Mouse (Mus musculus) adrenal gland, postnatal 10 days (tissue): ENCODE measurements at regions not wholly inside any gene's neighbourhood (a gene's known extent, or its start where the extent isn't known, plus 50 kb on each side); places are given as distances from the start of the nearest gene placed in this dataset.
"Not testable (repeated sequence)": the region's sequence is repeated elsewhere in the genome, so short reads cannot be mapped to it uniquely, and the experiment has no call there.

Experiments used
- DNase-seq: peaks from one replicate; pipeline ENCODE4 v3.0.0; 2021; ENCODE audit warnings: mixed read lengths

- no peak for DNase-seq
Measured at GRCm38 (mm10) chr6:68370010-68370409, 834.4 kb upstream of the Tacstd2 start.

DNA sequence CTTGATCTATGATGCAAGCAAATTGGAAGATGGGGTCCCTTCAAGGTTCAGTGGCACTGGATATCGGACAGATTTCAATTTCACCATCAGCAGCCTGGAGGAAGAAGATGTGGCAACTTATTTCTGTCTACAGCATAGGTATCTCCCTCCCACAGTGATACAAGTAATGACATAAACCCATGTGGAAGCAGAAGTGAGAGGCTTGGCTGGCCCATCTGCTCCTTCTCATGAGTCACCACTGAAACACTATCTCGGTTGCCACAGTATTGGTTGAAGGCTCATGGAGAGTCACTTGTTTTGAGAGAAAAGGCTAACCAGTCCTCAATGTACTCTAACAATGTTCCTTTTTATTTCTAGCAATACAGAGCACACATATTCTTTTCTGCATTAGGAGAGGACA lies 804.2 kb upstream of the Tacstd2 start:
- DNase-seq = no peak

DNA sequence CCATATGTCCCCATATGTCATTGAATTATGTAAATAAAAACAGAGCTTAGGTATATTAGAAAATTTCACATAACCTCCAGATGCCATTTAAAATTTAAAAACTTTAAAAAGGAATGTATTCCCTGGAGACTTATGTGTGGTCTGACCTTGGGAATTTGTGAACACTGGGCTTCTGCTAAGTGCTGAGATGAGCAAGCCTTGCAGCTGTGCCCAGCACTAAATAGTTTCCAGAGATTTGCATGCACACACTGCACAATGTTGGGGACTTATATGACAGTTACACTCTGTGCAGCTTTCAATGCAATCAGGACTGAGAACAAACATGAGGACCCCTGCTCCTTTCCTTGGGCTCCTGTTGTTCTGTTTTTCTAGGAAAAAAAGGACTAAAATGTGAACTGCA lies 803.6 kb upstream of the Tacstd2 start:
- DNase-seq = not testable (repeated sequence)

DNA sequence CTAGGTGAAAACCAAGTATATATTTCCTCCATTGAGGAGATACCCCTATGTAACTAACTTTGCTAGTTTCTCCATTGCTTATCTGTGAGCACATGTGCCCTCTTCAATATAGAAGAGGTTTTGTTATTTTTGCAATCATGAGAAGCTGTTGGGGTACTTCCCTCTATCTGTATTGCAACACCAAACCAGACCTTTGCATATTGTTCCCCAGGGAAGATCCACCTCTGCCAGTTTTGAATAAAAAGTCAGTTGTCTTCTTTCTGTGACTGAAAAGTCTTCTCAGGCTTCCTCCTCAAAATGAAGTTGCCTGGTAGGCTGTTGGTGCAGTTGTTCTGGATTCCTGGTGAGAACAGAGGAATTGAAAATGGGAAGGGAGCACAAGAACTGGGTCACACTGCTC lies 775.8 kb upstream of the Tacstd2 start:
- DNase-seq = no peak

- DNase-seq = no peak
Measured at GRCm38 (mm10) chr6:68302133-68302532, 766.5 kb upstream of the Tacstd2 start.

GRCm38 (mm10) chr6:68256725-68257124 lies 721.1 kb upstream of the Tacstd2 start:
- DNase-seq = no peak

- DNase-seq = no peak
Measured at GRCm38 (mm10) chr6:68256151-68256550, 720.6 kb upstream of the Tacstd2 start.

DNA sequence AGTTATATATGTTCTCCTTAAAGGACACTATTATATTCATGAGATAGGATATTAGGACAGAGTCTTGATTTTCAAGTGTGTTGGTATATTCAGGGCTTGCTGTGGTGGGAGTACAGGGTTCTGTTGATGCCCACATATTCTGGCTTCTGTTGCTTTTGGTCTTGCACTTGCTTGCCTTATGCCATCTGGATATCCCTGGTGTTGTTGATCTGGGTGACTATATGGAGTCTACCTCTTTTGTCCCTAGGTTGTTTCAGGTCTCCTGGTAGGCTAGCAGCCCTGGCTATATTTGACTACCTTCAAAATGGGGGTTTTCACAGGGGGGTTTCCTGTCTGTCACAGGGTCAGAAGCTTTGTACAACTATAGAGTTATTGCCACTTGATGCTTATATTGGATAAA lies 717.1 kb upstream of the Tacstd2 start:
- no peak for DNase-seq

DNA sequence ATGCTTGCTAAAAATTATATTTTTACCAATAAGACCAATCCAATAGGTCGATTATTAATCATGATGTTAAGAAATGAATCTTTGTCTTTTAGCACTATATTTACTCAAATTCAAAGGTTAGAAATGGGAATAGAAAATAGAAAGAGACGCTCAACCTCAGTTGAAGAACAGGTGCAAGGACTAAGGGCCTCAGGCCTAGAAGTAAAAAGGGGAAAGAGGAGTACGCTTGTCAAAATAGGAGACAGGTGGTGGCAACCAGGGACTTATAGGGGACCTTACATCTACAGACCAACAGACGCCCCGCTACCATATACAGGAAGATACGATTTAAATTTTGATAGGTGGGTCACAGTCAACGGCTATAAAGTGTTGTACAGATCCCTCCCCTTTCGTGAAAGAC lies 715.7 kb upstream of the Tacstd2 start:
- DNase-seq = not testable (repeated sequence)

DNA sequence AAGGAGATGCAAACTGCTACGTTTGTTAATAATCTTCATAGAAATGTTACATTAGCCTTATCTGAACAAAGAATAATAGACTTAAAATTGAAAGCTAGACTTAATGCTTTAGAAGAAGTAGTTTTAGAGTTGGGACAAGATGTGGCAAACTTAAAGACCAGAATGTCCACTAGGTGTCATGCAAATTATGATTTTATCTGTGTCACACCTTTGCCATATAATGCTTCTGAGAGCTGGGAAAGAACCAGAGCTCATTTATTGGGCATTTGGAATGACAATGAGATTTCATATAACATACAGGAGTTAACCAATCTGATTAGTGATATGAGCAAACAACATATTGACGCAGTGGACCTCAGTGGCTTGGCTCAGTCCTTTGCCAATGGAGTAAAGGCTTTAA lies 714.8 kb upstream of the Tacstd2 start:
- DNase-seq = not testable (repeated sequence)

DNA sequence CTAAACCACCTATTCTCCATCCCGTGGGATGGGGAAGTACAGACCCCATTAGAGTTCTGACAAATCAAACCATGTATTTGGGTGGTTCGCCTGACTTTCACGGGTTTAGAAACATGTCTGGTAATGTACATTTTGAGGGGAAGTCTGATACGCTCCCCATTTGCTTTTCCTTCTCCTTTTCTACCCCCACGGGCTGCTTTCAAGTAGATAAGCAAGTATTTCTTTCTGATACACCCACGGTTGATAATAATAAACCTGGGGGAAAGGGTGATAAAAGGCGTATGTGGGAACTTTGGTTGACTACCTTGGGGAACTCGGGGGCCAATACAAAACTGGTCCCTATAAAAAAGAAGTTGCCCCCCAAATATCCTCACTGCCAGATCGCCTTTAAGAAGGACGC lies 713.7 kb upstream of the Tacstd2 start:
- not testable (repeated sequence) for DNase-seq

DNA sequence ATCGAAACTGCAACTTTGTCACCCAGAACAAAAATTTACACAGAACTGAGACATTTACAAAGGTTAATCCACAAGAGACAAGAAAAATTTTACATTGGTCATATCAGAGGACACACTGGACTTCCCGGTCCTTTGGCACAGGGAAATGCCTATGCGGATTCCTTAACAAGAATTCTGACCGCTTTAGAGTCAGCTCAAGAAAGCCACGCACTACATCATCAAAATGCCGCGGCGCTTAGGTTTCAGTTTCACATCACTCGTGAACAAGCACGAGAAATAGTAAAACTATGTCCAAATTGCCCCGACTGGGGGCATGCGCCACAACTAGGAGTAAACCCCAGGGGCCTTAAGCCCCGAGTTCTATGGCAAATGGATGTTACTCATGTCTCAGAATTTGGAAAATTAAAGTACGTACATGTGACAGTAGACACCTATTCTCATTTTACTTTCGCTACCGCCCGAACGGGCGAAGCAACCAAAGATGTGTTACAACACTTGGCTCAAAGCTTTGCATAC lies 712.5 kb upstream of the Tacstd2 start:
- not testable (repeated sequence) for DNase-seq

DNA sequence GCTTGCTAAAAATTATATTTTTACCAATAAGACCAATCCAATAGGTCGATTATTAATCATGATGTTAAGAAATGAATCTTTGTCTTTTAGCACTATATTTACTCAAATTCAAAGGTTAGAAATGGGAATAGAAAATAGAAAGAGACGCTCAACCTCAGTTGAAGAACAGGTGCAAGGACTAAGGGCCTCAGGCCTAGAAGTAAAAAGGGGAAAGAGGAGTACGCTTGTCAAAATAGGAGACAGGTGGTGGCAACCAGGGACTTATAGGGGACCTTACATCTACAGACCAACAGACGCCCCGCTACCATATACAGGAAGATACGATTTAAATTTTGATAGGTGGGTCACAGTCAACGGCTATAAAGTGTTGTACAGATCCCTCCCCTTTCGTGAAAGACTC lies 707.2 kb upstream of the Tacstd2 start:
- DNase-seq = not testable (repeated sequence)

GRCm38 (mm10) chr6:68219685-68220084 lies 684.1 kb upstream of the Tacstd2 start:
- DNase-seq = no peak

DNA sequence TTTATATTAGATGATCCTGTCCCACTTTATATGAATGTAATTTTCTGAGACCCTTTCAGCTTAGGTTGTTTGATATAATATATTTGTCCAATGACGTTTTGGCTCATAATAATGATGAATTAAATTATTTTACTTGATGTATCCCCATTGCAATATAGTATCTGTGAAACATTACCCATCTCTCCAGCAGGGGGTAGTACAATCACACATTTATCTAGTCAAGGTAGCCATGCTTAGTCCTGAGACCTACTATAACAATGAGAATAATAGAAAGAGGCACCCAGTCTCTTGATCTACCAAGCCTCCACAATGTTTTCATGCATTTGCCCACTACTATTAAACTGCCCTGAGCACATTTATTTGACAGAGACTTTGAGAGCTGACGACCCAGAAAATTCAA lies 665.9 kb upstream of the Tacstd2 start:
- DNase-seq = peak; percentile 2

DNA sequence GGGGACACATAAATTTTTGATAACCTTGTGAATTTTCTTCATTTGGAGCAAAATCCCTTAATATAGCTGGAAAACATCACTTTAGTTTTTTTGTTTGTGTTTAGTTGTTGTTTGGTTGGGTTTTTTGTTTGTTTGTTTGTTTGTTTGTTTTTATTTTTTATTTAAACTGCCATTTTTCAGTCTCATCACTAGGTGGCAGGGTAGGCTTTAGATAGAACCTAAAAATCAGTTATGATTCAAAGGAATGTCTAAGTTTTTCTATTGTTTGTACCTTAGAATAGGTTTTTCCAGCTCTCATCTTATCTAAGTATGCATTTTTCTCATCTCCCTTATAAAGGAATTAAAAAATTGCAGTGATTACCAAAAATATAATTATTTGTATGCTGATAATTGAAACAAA lies 662.4 kb upstream of the Tacstd2 start:
- no peak for DNase-seq

DNA sequence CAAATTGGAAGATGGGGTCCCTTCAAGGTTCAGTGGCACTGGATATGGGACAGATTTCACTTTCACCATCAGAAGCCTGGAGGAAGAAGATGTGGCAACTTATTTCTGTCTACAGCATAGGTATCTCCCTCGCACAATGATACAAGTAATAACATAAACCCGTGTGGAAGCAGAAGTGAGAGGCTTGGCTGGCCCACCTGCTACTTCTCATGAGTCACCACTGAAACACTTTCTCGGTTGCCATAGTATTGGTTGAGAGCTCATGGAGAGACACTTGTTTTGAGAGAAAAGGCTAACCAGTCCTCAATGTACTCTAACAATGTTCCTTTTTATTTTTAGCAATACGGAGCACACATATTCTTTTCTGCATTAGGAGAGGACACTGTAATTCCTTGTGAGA lies 629.2 kb upstream of the Tacstd2 start:
- no peak for DNase-seq

DNA sequence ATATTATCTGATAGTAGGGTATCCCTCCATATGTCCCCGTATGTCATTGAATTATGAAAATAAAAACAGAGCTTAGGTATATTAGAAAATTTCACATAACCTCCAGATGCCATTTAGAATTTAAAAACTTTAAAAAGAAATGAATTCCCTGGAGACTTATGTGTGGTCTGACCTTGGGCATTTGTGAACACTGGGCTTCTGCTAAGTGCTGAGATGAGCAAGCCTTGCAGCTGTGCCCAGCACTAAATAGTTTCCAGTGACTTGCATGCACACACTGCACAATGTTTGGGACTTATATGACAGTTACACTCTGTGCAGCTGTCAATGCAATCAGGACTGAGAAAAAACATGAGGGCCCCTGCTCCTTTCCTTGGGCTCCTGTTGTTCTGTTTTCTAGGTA lies 628.5 kb upstream of the Tacstd2 start:
- DNase-seq = not testable (repeated sequence)

DNA sequence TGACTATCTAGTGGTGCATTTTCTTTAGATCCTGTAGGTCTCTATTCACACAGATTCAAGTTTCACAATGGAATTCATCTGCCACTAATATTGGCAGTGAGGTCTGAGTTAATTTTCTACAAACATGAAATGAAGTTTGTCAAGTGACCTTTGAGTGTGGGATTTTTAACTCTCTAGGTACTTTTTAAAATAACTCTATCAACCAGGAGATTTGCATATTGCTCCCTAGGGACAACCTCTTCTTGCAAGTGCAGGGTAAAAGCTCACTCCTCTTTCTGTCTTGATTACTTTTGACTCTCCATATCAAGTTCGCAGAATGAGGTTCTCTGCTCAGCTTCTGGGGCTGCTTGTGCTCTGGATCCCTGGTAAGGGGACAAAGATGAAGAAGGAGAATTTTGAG lies 616.0 kb upstream of the Tacstd2 start:
- no peak for DNase-seq

GRCm38 (mm10) chr6:68102481-68102880 lies 566.9 kb upstream of the Tacstd2 start:
- DNase-seq = no peak
